Mouse (Mus musculus) cortical plate, adult 2 months (tissue): ENCODE measurements around the gene Acsm2. TPM values are rescaled to one million over a fixed set of nuclear protein-coding genes. Genes with fewer than 3 reads are reported as not detected.
"Not testable (repeated sequence)": the region's sequence is repeated elsewhere in the genome, so short reads cannot be mapped to it uniquely, and the experiment has no call there.

ENCODE experiments used
- H3K27ac ChIP-seq: fragments of 200-500 bp; 2 replicates; pipeline ENCODE4 v1.5.1; 2012; ENCODE audit warnings: low read length, control low read depth, inconsistent platforms; ENCODE audit not compliant: insufficient read depth
- H3K4me1 ChIP-seq: fragments of 200-500 bp; 2 replicates; pipeline ENCODE4 v1.6.1; 2011; ENCODE audit warnings: low read length; ENCODE audit not compliant: control insufficient read depth, insufficient read depth
- H3K4me3 ChIP-seq: fragments of 200-500 bp; 2 replicates; pipeline ENCODE4 v1.5.1; 2011; ENCODE audit warnings: mild to moderate bottlenecking, low read length, control low read depth; ENCODE audit not compliant: insufficient read depth
- CTCF ChIP-seq: fragments of 200-500 bp; IDR thresholded peaks from 2 replicates; pipeline ENCODE4 v1.5.1; 2011; ENCODE audit warnings: mild to moderate bottlenecking, control low read depth, low read length; ENCODE audit not compliant: insufficient read depth; ENCODE audit errors: extremely low read depth
- POLR2A ChIP-seq: fragments of 200-500 bp; IDR thresholded peaks from 2 replicates; pipeline ENCODE4 v1.6.1; 2011; ENCODE audit warnings: mild to moderate bottlenecking, low read length, control low read depth; ENCODE audit not compliant: insufficient read depth; ENCODE audit errors: extremely low read depth
- polyA plus RNA-seq: library from polyadenylated mRNA; depleted of rRNA; stranded (reverse); fragments of >200 nt; gene quantifications from 2 replicates; pipeline ENCODE4 v1.2.3, GENCODE M21; 2012

Acsm2 gene
- polyA plus RNA-seq, 1 experiment: not detected

DNA sequence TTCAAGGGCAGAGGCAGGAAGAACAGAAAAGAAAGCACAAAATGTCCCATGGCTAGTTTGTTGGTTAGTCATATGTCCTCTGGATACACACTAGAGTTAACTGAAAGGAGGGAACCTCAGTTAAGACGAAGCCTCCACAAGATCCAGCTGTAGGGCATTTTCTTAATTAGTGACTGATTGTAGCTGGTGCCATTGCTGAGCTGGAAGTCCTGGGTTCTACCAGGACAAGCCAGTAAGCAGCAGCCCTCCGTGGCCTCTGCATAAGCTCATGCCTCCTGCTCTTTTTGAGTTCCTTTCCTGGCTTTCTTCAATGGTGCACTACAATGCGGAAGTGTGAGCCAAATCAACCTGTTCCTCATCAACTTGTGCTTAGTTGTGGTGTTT is 6.3 kb downstream of the Acsm2 start:
- Histone ChIP-seq H3K4me3 (no peak overlapping the region), H3K27ac (no peak overlapping the region), H3K4me1 (no peaks in the 10 kb centered on the region)
- TF ChIP-seq POLR2A (no peak), CTCF (no peak)

DNA sequence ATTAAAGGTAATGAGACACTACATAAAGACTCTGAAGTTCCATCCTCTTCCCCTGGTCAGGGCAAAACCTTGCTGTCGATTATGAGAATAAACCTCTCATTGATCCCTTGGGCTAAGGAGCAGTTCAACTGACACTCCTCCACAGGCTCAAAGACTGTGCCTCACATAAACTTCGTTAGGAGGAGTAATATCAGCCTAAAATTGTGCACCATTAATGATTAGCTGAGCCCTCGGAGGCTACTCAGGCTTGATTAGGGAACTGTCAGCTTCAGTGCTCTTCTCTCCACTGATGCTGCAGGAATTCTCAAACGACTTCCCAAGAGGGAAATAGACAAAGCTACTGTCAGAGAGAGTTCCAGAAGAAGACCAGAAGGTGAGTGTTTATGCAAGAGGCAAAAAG is 7.3 kb downstream of the Acsm2 start:
- Histone ChIP-seq H3K4me3 (no peak overlapping the region), H3K27ac (no peak overlapping the region), H3K4me1 (no peaks in the 10 kb centered on the region)
- TF ChIP-seq CTCF: no peak
- no peak for TF ChIP-seq POLR2A

DNA sequence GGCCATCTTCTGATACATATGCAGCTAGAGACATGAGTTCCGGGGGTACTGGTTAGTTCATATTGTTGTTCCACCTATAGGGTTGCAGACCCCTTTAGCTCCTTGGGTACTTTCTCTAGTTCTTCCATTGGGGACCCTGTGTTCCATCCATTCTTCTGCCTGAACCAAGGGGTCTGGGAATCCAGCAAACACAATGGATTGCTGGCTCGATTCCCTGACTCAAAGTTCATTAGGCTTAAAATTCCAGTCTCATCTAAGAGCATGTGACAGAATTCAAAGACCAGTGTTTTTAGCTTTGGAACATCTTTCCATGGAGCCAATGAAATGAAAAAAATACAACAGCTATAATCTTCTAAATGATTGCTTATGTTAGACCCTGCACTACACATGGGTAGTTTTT is 8.3 kb downstream of the Acsm2 start:
- H3K27ac ChIP-seq, H3K4me1 ChIP-seq, H3K4me3 ChIP-seq: not testable (repeated sequence)

DNA sequence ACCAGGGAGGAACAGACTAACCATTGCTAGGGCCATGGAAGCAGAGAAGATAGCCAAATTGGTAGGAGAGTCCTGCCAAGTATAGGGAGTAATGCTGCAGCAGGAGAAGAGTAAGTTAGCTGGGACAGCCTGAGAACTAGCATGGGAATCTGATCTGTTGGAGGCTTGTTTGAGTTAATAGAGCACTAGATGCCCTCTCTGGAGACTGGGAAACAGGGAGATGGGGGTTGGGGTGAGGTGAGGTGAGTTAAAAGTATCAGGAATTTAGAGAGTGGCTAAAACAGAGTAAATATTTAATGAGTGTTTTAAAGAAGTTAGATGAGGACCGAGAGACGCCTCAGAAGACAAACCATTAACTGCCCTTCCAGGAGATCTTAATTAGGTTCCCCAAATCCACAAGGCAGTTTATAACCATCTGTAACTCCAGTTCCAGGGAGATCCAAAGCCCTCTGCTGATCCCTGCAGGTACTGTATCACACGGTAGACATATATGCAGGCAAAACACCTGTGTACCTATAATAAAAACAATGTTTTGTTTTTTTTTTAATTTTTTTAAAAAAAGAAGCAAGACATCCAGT is 40.5 kb downstream of the Acsm2 start:
- Histone ChIP-seq H3K4me3 (no peak overlapping the region), H3K27ac (no peak overlapping the region), H3K4me1 (no peaks in the 10 kb centered on the region)
- no peak for TF ChIP-seq POLR2A
- TF ChIP-seq CTCF: no peak

DNA sequence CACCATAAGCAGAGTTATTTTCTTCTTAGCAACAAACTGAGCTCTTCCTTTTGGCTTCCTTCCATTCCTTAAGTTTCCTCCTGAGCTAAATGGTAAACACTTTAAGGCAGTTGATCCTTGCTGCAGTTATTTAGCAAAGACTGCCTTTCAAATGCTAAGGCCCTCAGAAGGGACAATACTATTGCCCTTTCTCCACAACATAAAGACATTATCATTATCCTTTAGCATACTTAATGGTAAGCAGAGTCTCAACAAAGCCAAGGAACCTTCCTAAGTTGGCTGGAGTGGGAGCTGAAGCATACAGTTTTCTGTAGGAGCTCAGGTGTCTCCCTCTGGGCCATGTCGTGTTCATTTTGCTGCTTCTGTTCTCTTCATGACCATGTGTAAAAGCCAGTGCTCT is 41.2 kb downstream of the Acsm2 start:
- TF ChIP-seq CTCF (no peak), POLR2A (no peak)
- Histone ChIP-seq H3K4me3 (no peak overlapping the region), H3K4me1 (no peaks in the 10 kb centered on the region), H3K27ac (no peak overlapping the region)

DNA sequence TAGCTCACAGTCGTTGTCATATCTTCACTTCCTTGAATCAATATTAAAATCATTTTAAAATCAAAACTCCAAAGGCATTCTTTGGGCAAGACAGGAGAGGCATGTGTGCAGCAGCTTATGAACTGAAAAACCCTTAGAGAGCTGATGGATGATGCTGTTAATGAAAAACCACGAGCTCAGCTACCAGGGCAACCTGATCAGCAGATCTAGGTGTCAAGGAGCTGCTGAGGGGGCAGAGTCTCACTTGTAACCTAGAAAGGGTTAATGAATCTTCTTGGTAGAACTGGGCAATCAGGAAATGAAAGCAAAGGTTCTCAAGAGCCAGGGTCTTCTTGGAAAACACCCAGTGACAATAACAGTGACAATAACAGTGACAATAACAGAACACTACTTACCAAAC is 42.4 kb downstream of the Acsm2 start:
- Histone ChIP-seq H3K4me3 (no peak overlapping the region), H3K4me1 (no peaks in the 10 kb centered on the region), H3K27ac (no peak overlapping the region)
- TF ChIP-seq CTCF (no peak), POLR2A (no peak)

DNA sequence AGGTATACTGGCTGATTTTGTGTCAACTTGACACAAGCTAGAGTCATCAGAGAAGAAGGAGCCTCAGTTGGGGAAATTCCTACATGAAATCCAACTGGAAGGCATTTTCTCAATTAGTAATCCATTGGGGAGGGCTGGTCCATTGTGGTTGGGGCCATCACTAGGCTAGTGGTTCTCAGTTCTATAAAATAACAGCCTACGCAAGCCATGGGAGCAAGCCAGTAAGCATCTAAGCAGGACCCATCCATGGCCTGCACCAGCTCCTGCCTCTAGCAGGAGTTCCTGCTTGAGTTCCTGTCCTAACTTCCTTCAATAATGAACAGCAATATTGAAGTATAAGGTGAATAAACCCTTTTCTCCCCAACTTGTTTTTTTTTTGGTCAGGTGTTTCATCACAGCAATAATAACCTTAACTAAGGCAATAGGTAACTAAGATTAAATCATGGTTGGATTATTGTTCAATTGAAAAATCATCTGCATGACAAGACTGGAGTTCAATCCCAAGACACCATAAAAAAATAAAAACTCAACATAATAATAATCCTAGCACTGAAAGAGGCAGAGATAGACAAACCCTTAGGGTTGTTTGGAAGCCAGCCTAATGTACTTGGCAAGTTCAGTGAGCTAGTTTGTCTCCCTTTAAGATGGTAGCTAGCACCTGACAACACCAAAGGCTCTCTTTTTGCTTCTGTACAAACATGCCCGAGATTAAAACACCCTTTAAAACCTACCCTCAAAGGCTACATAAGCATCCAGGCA is 47.2 kb downstream of the Acsm2 start:
- H3K4me3 ChIP-seq: no peak overlapping the region
- TF ChIP-seq POLR2A (no peak), CTCF (no peak)
- no peaks in the 10 kb centered on the region for H3K4me1 ChIP-seq
- no peak overlapping the region for H3K27ac ChIP-seq

DNA sequence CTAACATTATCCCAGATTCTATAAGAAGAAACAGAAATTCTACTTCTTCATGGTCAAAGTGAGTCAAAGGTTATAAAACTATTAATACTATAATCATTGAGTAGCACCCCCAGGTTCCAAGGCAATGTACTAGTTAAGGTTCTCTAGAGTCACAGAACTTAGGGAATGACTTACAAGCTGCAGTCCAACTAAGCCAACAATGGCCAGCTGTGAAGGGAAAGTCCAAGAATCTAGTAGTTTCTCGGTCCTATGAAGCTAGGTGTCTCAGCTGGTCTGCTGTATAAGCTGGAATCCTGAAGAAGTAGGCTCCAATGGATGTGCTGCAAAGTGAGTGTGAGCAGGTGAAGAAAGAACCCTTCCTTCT is 47.8 kb downstream of the Acsm2 start:
- Histone ChIP-seq H3K4me3 (no peak overlapping the region), H3K27ac (no peak overlapping the region), H3K4me1 (no peaks in the 10 kb centered on the region)
- TF ChIP-seq CTCF (no peak), POLR2A (no peak)

DNA sequence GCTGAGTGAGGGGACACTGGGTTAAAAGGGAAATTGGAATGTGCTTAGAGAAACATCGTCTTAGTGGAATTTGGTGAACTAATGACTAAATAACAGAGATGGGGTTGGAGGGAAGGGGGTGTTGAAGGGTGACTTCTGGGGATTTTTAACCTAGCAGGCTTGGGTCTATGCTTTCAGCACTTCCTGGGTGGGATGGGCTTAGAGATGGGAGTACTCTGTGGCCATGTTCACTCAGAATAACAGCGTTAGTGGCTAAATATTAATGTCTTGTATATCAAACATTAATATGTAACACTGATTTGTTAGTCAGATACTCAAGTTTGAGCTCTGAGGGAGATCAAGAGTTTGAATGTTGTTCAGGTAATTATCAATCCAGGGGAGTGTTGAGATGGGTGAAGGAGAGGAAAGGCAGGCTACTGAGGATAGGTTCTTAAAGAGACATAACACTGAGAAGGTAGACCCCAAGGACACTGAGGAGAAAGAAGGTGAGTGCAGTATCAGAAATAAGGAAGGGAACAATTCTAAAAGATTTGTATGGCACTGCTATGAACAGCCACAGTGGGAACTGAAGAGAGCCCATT is 50.9 kb downstream of the Acsm2 start:
- Histone ChIP-seq H3K27ac (no peak overlapping the region), H3K4me1 (no peaks in the 10 kb centered on the region), H3K4me3 (no peak overlapping the region)
- TF ChIP-seq POLR2A: no peak
- TF ChIP-seq CTCF: no peak

DNA sequence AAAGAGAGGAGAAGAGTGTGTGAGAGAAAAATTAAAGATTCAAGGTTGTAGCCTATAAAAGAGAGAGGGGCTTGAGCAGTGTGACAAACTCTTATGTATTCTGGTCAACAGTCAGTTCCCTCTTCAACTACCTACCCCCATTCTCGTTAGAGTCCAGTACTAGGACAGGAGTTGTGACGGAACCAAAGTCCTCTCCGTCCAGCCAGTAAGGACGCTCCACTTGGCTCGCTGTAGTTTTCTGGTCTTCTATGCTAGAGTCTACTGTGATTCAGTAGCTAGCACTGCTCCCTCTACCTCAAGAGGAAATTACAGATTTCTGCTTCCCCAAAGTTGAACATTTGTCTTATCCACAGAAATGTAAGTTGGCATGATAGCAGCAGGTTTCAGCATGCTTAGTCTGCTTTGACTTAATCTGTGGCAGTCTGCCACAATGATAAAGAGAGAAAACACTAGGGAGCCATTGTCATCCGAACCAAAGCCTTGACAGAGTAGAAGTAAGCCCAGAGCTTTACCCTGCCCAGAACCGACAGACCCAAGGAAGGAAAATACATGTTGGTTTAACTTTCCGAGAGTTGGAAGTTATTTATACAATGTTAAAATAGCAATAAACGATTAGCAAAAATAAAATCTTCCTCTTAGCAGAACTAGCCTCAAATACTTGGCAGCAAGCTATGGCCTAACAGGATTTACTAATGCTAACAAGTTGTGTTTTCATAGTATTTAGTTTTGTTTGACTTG is 52.0 kb downstream of the Acsm2 start:
- Histone ChIP-seq H3K27ac (no peak overlapping the region), H3K4me3 (no peak overlapping the region), H3K4me1 (no peaks in the 10 kb centered on the region)
- TF ChIP-seq POLR2A (no peak), CTCF (no peak)
